Mouse (Mus musculus) thymus, adult 2 months (tissue): ENCODE measurements at regions not wholly inside any gene's neighbourhood (a gene's known extent, or its start where the extent isn't known, plus 50 kb on each side); places are given as distances from the start of the nearest gene placed in this dataset.

Experiments used
- CTCF ChIP-seq: fragments of 200-500 bp; IDR thresholded peaks from 2 replicates; pipeline ENCODE4 v1.5.1; 2012; ENCODE audit warnings: mild to moderate bottlenecking, control low read depth, low read length, moderate library complexity, borderline replicate concordance; ENCODE audit not compliant: control insufficient read depth, poor library complexity, insufficient read depth; ENCODE audit errors: extremely low read depth
- POLR2A ChIP-seq: fragments of 200-500 bp; IDR thresholded peaks from 2 replicates; pipeline ENCODE4 v1.6.1; 2012; ENCODE audit warnings: mild to moderate bottlenecking, low read length, control low read depth, moderate library complexity; ENCODE audit not compliant: control insufficient read depth, poor library complexity, insufficient read depth; ENCODE audit errors: extremely low read depth

DNA sequence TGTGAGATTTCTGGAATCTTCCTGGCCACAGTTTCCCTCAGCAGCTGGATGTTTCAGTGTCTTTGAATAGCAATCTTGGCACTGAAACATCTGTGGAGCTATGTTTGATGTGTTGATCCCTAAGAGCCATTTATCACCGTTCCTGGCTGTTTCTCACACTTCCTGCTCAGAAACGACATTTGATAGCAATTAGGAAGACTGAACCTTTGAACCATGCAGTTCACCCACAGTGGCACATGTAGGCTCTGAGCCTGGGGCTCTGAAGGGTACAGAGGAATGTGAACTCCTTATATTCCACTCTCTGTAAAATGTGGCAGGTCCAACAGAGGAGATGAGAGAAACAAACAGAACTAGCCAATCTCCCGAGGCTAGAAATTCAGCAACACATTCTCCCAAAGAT is 333.4 kb downstream of the Rnd3 start:
- TF ChIP-seq CTCF (no peak), POLR2A (no peak)
